8 mouse cellular contexts compared by ENCODE assay signal in the genomic region with DNA sequence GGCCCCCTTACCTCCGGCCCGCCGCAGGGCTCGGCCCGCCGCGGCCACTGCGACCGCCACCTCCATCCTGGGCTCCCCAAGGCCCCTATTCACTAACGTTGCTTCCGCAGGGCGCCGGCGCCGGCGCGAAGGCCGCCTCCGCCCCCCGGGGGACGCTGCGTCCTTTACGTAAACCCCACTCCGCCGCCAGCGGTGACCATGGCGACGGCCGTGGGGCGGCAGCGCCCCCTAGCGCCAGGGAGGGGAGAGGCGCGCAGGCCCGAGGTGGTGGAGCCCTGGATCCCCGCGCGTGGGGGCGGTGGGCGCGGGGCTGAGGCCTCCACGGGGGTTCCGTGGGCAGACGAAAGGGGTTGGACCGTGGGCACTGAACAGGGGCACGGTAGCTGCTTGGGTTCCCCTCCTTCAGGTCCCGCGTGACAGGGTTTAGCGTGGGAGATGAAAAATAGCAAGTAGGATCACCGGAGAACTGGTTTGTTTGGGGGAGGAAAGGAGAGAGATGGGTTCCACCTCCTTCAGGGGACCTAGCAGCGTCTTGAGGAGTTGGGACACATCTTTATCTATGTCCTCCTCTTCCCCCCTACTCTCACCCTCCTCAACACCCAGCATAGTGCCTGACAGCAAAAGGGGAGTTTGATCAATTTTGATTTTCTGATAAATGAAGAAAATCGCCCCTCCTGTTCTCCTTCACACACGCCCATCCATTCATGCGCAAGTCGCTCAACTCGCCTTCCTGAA. TPM values are rescaled to one million over a fixed set of nuclear protein-coding genes. Genes with fewer than 3 reads are reported as not detected.
DNase-seq lines count a peak whose midpoint lies in the region; ATAC-seq and TF ChIP-seq lines count a peak whose summit lies in the region.

TSS of gene Dagla (minus strand) at position 68 of the 735 bp plus-strand sequence.

- in situ Hi-C loops in CH12.LX (cut with MboI; ENCODE audit: low pct_ligation_motif_present, low pct_unique_long_range_greater_than_20kb, low sequenced_read_pairs): loop anchor here (5.0 kb wide), 1 partner anchor 38 kb away; no protein-coding TSS in a partner anchor

- ATAC-seq in forebrain, embryonic 11.5 days (replicated peaks; ENCODE audit: low FRiP score): peak; percentile 84
- ATAC-seq in heart, embryonic 16.5 days (replicated peaks; ENCODE audit: extremely low read depth, insufficient read depth, low FRiP score): peak; percentile 61
- peak; percentile 67 for ATAC-seq in lung, embryonic 14.5 days (ENCODE audit: insufficient read depth)
- ATAC-seq in neural tube, embryonic 15.5 days (ENCODE audit: low FRiP score): peak; percentile 85

- WGBS in forebrain, embryonic 11.5 days: 9% methylated on average over 56 of the region's 56 CpGs
- WGBS in heart, embryonic 16.5 days: 8% methylated on average over 55 of the region's 56 CpGs
- WGBS in lung, embryonic 14.5 days: 5% methylated on average over 56 of the region's 56 CpGs
- WGBS in neural tube, embryonic 15.5 days: 8% methylated on average over 55 of the region's 56 CpGs

- no peaks in the 10 kb centered on the region for H3K79me2 ChIP-seq in CH12.LX (replicated peaks; ENCODE audit: control insufficient read depth, extremely low read depth, insufficient read depth, poor library complexity, severe bottlenecking)

- peak; percentile 29 for DNase-seq in CH12.LX (ENCODE audit: extremely low read depth)
- peak; percentile 46 for DNase-seq in brain, embryonic 18.5 days (ENCODE audit: low read depth, low spot score)
- peak; percentile 93 for DNase-seq in forebrain, embryonic 11.5 days (ENCODE audit: low spot score)
- peak; percentile 81 to 87 for DNase-seq in kidney, postnatal 4 days
- DNase-seq in lung, embryonic 14.5 days: peak; percentile 88
- DNase-seq in testis, postnatal 14 days (ENCODE audit: low spot score): peak; percentile 81

- H3K36me3 ChIP-seq in CH12.LX (replicated peaks in 1 of 2; ENCODE audit: control insufficient read depth in 1 of 2, insufficient read depth in 1 of 2, low read length in 1 of 2): no peaks in the 10 kb centered on the region
- no peaks in the 10 kb centered on the region for H3K36me3 ChIP-seq in forebrain, embryonic 11.5 days (ENCODE audit: control insufficient read depth, insufficient read depth, low read length)
- H3K36me3 ChIP-seq in heart, embryonic 16.5 days (ENCODE audit: control insufficient read depth, insufficient read depth): no peaks in the 10 kb centered on the region
- H3K36me3 ChIP-seq in lung, embryonic 14.5 days (ENCODE audit: insufficient read depth): no peaks in the 10 kb centered on the region
- no peaks in the 10 kb centered on the region for H3K36me3 ChIP-seq in neural tube, embryonic 15.5 days

- H3K9ac ChIP-seq in CH12.LX (ENCODE audit: insufficient read depth, low read depth): peak within 1 kb of the TSS; percentile 52
- peak within 1 kb of the TSS; percentile 84 for H3K9ac ChIP-seq in forebrain, embryonic 11.5 days (ENCODE audit: low read length)
- peak within 1 kb of the TSS; percentile 79 for H3K9ac ChIP-seq in heart, embryonic 16.5 days (ENCODE audit: low read length)
- H3K9ac ChIP-seq in lung, embryonic 14.5 days: peak within 1 kb of the TSS; percentile 80
- H3K9ac ChIP-seq in neural tube, embryonic 15.5 days (replicated peaks): peak within 1 kb of the TSS; percentile 87

- TF ChIP-seq CTCF in CH12.LX (conservative IDR thresholded peaks at IDR 0.05 in 1 of 2, IDR thresholded peaks at IDR 0.05 in 1 of 2; ENCODE audit: low read depth in 2 of 2, low read length in 2 of 2): peak; percentile 8 to 80; a peak in 2 of 4 replicates
- peak; percentile 77 for TF ChIP-seq CTCF in lung, embryonic 14.5 days (IDR thresholded peaks at IDR 0.05; ENCODE audit: low read depth)

- no peak for TF ChIP-seq EP300 in CH12.LX (IDR thresholded peaks at IDR 0.05; ENCODE audit: low read length)

- no peak for TF ChIP-seq POLR2A in CH12.LX (IDR thresholded peaks at IDR 0.05; ENCODE audit: low read depth, low read length)

- peaks cover 99% of the 10 kb centered on the region for H3K27me3 ChIP-seq in CH12.LX (replicated peaks)
- 0 out of 2 replicates have a peak, but pooled peaks cover 2% of the 10 kb centered on the region for H3K27me3 ChIP-seq in forebrain, embryonic 11.5 days (ENCODE audit: control insufficient read depth, insufficient read depth, low read length)
- H3K27me3 ChIP-seq in heart, embryonic 16.5 days (ENCODE audit: control insufficient read depth, insufficient read depth, low read length): peaks cover 23% of the 10 kb centered on the region
- H3K27me3 ChIP-seq in lung, embryonic 14.5 days (ENCODE audit: insufficient read depth, low read length): peaks cover 4% of the 10 kb centered on the region; the same call in 1 of the 2 replicates
- H3K27me3 ChIP-seq in neural tube, embryonic 15.5 days (replicated peaks): peaks cover 9% of the 10 kb centered on the region; the same call in 1 of the 2 replicates

- peak within 1 kb of the TSS; percentile 90 for H3K4me2 ChIP-seq in CH12.LX (ENCODE audit: insufficient read depth, low read depth, poor library complexity, severe bottlenecking)
- H3K4me2 ChIP-seq in forebrain, embryonic 11.5 days (ENCODE audit: low read depth, low read length, severe bottlenecking): peak within 1 kb of the TSS; percentile 99
- H3K4me2 ChIP-seq in heart, embryonic 16.5 days (ENCODE audit: low read depth, low read length): peak within 1 kb of the TSS; percentile 96
- H3K4me2 ChIP-seq in lung, embryonic 14.5 days: peak within 1 kb of the TSS; percentile 99
- peak within 1 kb of the TSS; percentile 81 for H3K4me2 ChIP-seq in neural tube, embryonic 15.5 days

- peak; percentile 27; the same call in 1 of the 2 replicates for TF ChIP-seq RAD21 in CH12.LX (IDR thresholded peaks at IDR 0.05; ENCODE audit: low read depth, low read length)

- peaks cover 8 to 16% of the 10 kb centered on the region in 2 experiments for H3K4me1 ChIP-seq in CH12.LX (ENCODE audit: control insufficient read depth in 1 of 2, insufficient read depth in 2 of 2)
- H3K4me1 ChIP-seq in forebrain, embryonic 11.5 days (replicated peaks; ENCODE audit: control insufficient read depth, insufficient read depth, low read length): no peaks in the 10 kb centered on the region; the same call in none of the 2 replicates
- H3K4me1 ChIP-seq in heart, embryonic 16.5 days (ENCODE audit: control insufficient read depth, insufficient read depth, low read length): peaks cover 7% of the 10 kb centered on the region; the same call in 1 of the 2 replicates
- H3K4me1 ChIP-seq in lung, embryonic 14.5 days (ENCODE audit: insufficient read depth): peaks cover 18% of the 10 kb centered on the region; the same call in 1 of the 2 replicates
- H3K4me1 ChIP-seq in neural tube, embryonic 15.5 days: peaks cover 41% of the 10 kb centered on the region

- H3K27ac ChIP-seq in CH12.LX (ENCODE audit: insufficient read depth, low read depth): no peak within 1 kb of the TSS
- no peak within 1 kb of the TSS for H3K27ac ChIP-seq in forebrain, embryonic 11.5 days (ENCODE audit: low read depth, low read length)
- H3K27ac ChIP-seq in heart, embryonic 16.5 days (ENCODE audit: low read length): no peak within 1 kb of the TSS
- H3K27ac ChIP-seq in lung, embryonic 14.5 days (ENCODE audit: low read depth): no peak within 1 kb of the TSS
- H3K27ac ChIP-seq in neural tube, embryonic 15.5 days (replicated peaks): 0 out of 2 replicates have a peak within 1 kb of the TSS, but pooled peaks have one; percentile 23

- H3K9me3 ChIP-seq in CH12.LX (replicated peaks; ENCODE audit: low read length): no peaks in the 10 kb centered on the region
- no peaks in the 10 kb centered on the region for H3K9me3 ChIP-seq in forebrain, embryonic 11.5 days (ENCODE audit: control insufficient read depth, low read length)
- H3K9me3 ChIP-seq in heart, embryonic 16.5 days (replicated peaks; ENCODE audit: control insufficient read depth, low read length): no peaks in the 10 kb centered on the region
- H3K9me3 ChIP-seq in lung, embryonic 14.5 days (ENCODE audit: low read depth, low read length): no peaks in the 10 kb centered on the region
- no peaks in the 10 kb centered on the region for H3K9me3 ChIP-seq in neural tube, embryonic 15.5 days (replicated peaks)

- peak within 1 kb of the TSS; percentile 15 to 65 (median 37) for H3K4me3 ChIP-seq in CH12.LX (replicated peaks in 1 of 3; ENCODE audit: low read depth in 2 of 3, low read length in 2 of 3, poor library complexity in 1 of 3)
- peak within 1 kb of the TSS; percentile 65 for H3K4me3 ChIP-seq in forebrain, embryonic 11.5 days (ENCODE audit: low read depth, low read length)
- peak within 1 kb of the TSS; percentile 71 for H3K4me3 ChIP-seq in heart, embryonic 16.5 days (ENCODE audit: low read length)
- H3K4me3 ChIP-seq in lung, embryonic 14.5 days (ENCODE audit: low read depth, low read length): peak within 1 kb of the TSS; percentile 71
- peak within 1 kb of the TSS; percentile 90 for H3K4me3 ChIP-seq in neural tube, embryonic 15.5 days (replicated peaks)

- dilution Hi-C loops in CH12.LX (cut with MboI; ENCODE audit: extremely low pct_ligation_motif_present, extremely low pct_unique_long_range_greater_than_20kb, low sequenced_read_pairs): no loop called here

TF ChIP-seq in CH12.LX, 34 proteins besides CTCF, POLR2A, EP300 and RAD21:
- TF ChIP-seq MYC (IDR thresholded peaks at IDR 0.05; ENCODE audit: low read depth, low read length): no peak
- TF ChIP-seq CHD1 (IDR thresholded peaks at IDR 0.05; ENCODE audit: low read depth, low read length): no peak
- TF ChIP-seq SMC3 (IDR thresholded peaks at IDR 0.05; ENCODE audit: low read depth, low read length): 0 out of 2 replicates have a peak, but pooled peaks have one; percentile 10
- TF ChIP-seq NRF1 (IDR thresholded peaks at IDR 0.05; ENCODE audit: low read depth, low read length): 0 out of 2 replicates have a peak, but pooled peaks have one; percentile 18
- TF ChIP-seq MAX (IDR thresholded peaks at IDR 0.05; ENCODE audit: low read length): no peak
- no peak for TF ChIP-seq GABPA (IDR thresholded peaks at IDR 0.05; ENCODE audit: insufficient replicate concordance, low read depth, low read length)
- no peak for TF ChIP-seq TBP (conservative IDR thresholded peaks at IDR 0.05; ENCODE audit: low read depth, low read length)
- TF ChIP-seq MXI1 (IDR thresholded peaks at IDR 0.05; ENCODE audit: low read depth, low read length): peak; percentile 76

RNA-seq across cellular contexts. Expression of gene Dagla, which starts in this region (rescaled TPM):
- 0.21 and 0.55 TPM in 2 replicates for total RNA-seq in CH12.LX (2012; rRNA removed)
- total RNA-seq in CH12.LX (2014; rRNA removed): not detected in 2 replicates
- polyA plus RNA-seq in CH12.LX (2012; ENCODE audit: insufficient read length, low read depth): 0.12 and 0.21 TPM in 2 replicates
- 1.9 and 2.5 TPM in 2 replicates for polyA plus RNA-seq in forebrain, embryonic 11.5 days (2014; fragmentation: Nextera tagmentation; extraction: Ambion mirVana)
- 0.89 and 0.92 TPM in 2 replicates for polyA plus RNA-seq in heart, embryonic 16.5 days (2015; fragmentation: Nextera tagmentation; extraction: Ambion mirVana)
- 2.5 and 3.4 TPM in 2 replicates for polyA plus RNA-seq in lung, embryonic 14.5 days (2014; fragmentation: Nextera tagmentation; extraction: Ambion mirVana)
- polyA plus RNA-seq in neural tube, embryonic 15.5 days (2015; fragmentation: Nextera tagmentation; extraction: Ambion mirVana): 11.2 and 12.2 TPM in 2 replicates

Comparison
In these comparisons a context has a peak if more than half of its experiments do, and no peak if none do; other contexts are left out.
1. Peak in DNase-seq, H3K4me3 ChIP-seq, H3K9ac ChIP-seq and H3K4me2 ChIP-seq in CH12.LX; RNA of the gene not detected or under 1 TPM.
2. Peak in ATAC-seq, H3K4me3 ChIP-seq, H3K9ac ChIP-seq and H3K4me2 ChIP-seq in heart, embryonic 16.5 days; RNA of the gene not detected or under 1 TPM.
3. DNase-seq: peak in every context shown above with its lines; median percentile 93 in forebrain, embryonic 11.5 days; 88 in lung, embryonic 14.5 days; 84 in kidney, postnatal 4 days; 81 in testis, postnatal 14 days; 46 in brain, embryonic 18.5 days; 29 in CH12.LX.
4. H3K4me3 ChIP-seq: peak in every context shown above with its lines; median percentile 90 in neural tube, embryonic 15.5 days; 71 in heart, embryonic 16.5 days; 71 in lung, embryonic 14.5 days; 65 in forebrain, embryonic 11.5 days; 37 in CH12.LX.